Mouse (Mus musculus): Measurements from ENCODE around the gene Plcd3. TPM values are rescaled to one million over a fixed set of nuclear protein-coding genes. Genes with fewer than 3 reads are reported as not detected.
A peak's percentile ranks its signal among the peaks of the same experiment; 100 is the strongest.

Plcd3 gene
- polyA plus RNA-seq, 1 experiment from 2014 or later = 1.7 TPM

DNA sequence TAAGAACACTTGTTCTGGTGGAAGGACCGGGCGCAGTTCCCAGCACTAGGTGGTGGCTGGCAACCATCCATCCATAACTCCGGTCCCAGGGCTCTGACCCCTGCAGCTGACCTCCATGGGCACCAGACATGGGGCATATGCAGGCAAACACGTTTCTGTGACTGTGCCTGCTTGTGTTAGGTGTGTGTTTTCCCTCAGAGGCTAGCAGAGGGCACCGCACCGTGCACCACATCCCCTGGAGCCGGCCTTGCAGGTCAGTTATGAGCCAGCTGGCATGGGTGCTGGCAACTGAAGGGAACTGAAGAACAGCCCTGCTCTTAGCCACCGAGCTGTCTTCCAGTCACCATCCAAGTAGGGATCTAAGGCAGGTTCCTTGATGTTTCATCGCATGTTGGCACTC lies 51.3 kb downstream of the Plcd3 start:
- Histone ChIP-seq H3K9me3 (replicated peaks) (no peaks in the 10 kb centered on the region), H3K4me1 (no peaks in the 10 kb centered on the region), H3K9ac (no peak overlapping the region), H3K27ac (no peak overlapping the region), H3K36me3 (peaks cover 64% of the 10 kb centered on the region), H3K4me2 (replicated peaks) (no peak overlapping the region), H3K4me3 (no peak overlapping the region), H3K27me3 (no peaks in the 10 kb centered on the region)
- WGBS = 91% methylated on average over 9 of the region's 9 CpGs
- ATAC-seq (ENCODE audit: low FRiP score) = no peak

DNA sequence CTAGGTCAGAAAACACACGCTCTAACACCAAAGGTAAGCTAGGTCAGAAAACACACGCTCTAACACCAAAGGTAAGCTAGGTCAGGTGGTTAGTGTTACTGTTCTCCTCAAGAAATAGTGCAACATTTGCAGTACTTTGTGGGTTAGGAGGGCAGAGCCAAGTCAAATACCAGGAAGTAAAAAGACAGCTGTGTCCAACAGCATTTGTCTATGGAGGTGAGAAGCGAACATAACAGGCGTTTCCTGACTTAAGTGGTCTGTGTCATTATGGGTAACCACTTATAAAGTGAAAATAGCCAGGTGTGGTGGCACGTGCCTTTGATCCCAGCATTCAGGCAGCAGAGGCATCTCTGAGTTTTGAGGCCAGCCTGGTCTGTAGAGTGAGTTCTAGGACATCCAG lies 51.8 kb downstream of the Plcd3 start:
- no peak overlapping the region for H3K9ac ChIP-seq
- H3K9me3 ChIP-seq (replicated peaks) = no peaks in the 10 kb centered on the region
- no peak overlapping the region for H3K4me3 ChIP-seq
- WGBS = 93% methylated on average over 5 of the region's 5 CpGs
- no peak overlapping the region for H3K4me2 ChIP-seq (replicated peaks)
- no peaks in the 10 kb centered on the region for H3K4me1 ChIP-seq
- H3K27me3 ChIP-seq = no peaks in the 10 kb centered on the region
- ATAC-seq (ENCODE audit: low FRiP score) = no peak
- H3K27ac ChIP-seq = no peak overlapping the region
- peaks cover 67% of the 10 kb centered on the region for H3K36me3 ChIP-seq

DNA sequence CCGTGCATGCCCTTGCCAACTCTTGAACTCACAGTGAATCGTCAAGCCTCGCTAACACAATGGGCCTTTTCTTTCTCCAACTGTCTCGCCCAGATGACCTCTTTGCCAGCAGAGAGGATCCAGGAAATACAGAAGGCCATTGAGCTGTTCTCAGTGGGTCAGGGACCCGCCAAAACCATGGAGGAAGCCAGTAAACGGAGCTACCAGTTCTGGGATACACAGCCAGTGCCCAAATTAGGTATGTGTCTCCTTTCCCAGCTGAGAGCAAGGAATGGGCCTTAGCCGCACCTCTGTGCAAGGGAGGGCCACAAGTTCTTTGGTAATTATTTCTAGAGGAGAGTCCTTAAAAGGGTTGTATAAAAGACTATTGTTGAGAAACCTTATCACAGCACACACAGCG lies 55.2 kb downstream of the Plcd3 start:
- Histone ChIP-seq H3K4me2 (replicated peaks) (no peak overlapping the region), H3K9me3 (replicated peaks) (no peaks in the 10 kb centered on the region), H3K27me3 (no peaks in the 10 kb centered on the region), H3K9ac (no peak overlapping the region), H3K4me1 (no peaks in the 10 kb centered on the region), H3K4me3 (no peak overlapping the region), H3K36me3 (peaks cover 56% of the 10 kb centered on the region), H3K27ac (no peak overlapping the region)
- 46% methylated on average over 8 of the region's 8 CpGs for WGBS
- ATAC-seq (ENCODE audit: low FRiP score) = no peak

DNA sequence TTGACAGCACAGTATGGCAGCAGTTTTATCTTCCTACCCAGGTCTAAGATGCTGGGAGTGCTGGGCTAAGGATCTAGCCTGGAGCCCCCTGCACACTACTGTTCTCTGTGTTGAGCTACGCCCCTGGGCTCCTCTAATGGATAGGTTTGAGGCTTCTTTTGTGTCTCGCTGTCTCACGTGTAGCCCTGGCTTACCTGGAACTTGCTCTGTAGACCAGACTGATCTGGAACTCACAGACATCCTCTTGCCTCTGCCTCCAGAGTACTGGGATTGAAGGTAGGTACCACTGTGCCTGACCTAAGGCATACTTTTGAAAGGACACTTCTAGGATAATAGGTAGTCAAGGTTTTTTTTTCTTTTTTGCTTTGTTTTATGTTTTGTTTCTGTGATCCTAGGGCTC lies 57.5 kb downstream of the Plcd3 start:
- ATAC-seq (ENCODE audit: low FRiP score) = no peak
- no peak overlapping the region for H3K27ac ChIP-seq
- WGBS = 100% methylated on average over 3 of the region's 3 CpGs
- no peaks in the 10 kb centered on the region for H3K27me3 ChIP-seq
- no peaks in the 10 kb centered on the region for H3K4me1 ChIP-seq
- H3K9me3 ChIP-seq (replicated peaks) = no peaks in the 10 kb centered on the region
- peaks cover 48% of the 10 kb centered on the region for H3K36me3 ChIP-seq
- H3K4me2 ChIP-seq (replicated peaks) = no peak overlapping the region
- no peak overlapping the region for H3K9ac ChIP-seq
- no peak overlapping the region for H3K4me3 ChIP-seq

DNA sequence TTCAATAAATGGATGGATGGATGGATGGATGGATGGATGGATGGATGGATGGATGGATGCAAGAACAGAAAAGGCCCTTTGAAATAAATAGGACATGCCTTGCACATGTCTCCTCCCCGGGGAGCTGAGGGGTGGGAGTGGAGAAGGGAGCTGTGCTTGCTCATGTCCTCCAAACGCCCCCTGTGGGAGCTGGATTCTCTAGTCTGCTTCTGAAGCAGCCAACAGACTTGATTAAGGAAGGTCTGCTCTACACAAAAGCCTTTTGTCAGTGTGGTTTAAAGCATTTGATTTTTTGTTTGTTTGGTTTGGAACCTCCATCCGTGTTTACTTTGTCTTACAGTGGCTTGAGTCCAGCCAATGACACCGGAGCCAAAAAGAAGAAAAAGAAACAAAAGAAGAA lies 58.6 kb downstream of the Plcd3 start:
- Histone ChIP-seq H3K4me1 (no peaks in the 10 kb centered on the region), H3K36me3 (peaks cover 53% of the 10 kb centered on the region), H3K4me3 (no peak overlapping the region), H3K9me3 (replicated peaks) (no peaks in the 10 kb centered on the region), H3K4me2 (replicated peaks) (no peak overlapping the region), H3K9ac (no peak overlapping the region), H3K27ac (no peak overlapping the region), H3K27me3 (no peaks in the 10 kb centered on the region)
- no peak for ATAC-seq (ENCODE audit: low FRiP score)
- WGBS = 83% methylated on average over 4 of the region's 4 CpGs

DNA sequence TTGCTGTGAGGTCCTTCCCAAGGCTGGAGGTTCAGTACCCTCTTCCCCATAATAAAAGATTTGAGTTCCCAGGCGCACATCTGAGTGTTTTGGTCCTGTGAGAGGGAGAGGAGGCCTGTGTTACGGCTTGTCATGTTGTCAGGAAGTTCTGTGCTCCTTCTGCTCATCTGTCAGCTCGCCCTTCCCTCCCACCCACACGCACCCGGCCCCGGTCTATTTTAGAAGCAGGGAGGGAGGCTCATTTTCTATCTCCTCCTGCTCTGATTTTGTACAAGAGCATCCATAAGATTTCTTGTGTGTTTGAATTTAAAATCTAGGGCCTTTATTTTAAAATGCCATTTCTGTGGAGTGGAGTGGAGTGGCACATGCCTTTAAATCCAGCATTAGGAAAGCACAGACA lies 63.4 kb downstream of the Plcd3 start:
- Histone ChIP-seq H3K27ac (no peak overlapping the region), H3K4me1 (no peaks in the 10 kb centered on the region), H3K4me3 (no peak overlapping the region), H3K4me2 (replicated peaks) (no peak overlapping the region), H3K9me3 (replicated peaks) (no peaks in the 10 kb centered on the region), H3K36me3 (peaks cover 13% of the 10 kb centered on the region), H3K27me3 (no peaks in the 10 kb centered on the region), H3K9ac (no peak overlapping the region)
- no peak for ATAC-seq (ENCODE audit: low FRiP score)
- 89% methylated on average over 6 of the region's 6 CpGs for WGBS

DNA sequence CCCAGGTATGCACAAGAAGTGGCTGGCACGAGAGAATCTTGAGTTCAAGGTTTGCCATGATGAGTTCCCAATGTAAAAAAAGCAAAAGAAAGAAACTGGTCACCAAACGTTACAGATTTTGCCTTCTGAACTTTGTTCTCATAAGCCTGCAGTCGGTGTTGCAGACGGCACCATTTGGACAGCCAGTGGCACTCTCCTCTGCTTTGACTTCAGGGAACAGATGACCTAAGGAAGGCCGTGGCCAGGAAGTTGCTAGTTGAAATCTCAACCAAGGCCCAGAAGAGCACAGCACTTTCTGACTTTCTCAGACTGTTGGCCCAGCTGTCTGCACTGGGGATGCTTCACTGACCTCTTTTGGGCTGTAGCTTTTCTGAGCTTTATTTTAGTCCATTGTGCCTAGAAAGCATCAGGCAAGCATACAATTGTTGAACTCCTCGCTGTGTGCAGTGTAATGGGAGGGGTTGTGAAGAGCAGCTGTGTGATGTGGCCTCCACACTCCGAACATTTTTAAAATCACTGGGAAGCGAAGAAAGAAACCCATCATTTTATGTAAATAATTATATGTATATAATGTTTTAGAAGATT lies 64.5 kb downstream of the Plcd3 start:
- no peak for ATAC-seq (ENCODE audit: low FRiP score)
- Histone ChIP-seq H3K27ac (no peak overlapping the region), H3K4me3 (no peak overlapping the region), H3K4me2 (replicated peaks) (no peak overlapping the region), H3K4me1 (no peaks in the 10 kb centered on the region), H3K27me3 (no peaks in the 10 kb centered on the region), H3K36me3 (peaks cover 11% of the 10 kb centered on the region; the same call in 1 of the 2 replicates), H3K9me3 (replicated peaks) (no peaks in the 10 kb centered on the region), H3K9ac (no peak overlapping the region)
- WGBS = 88% methylated on average over 8 of the region's 8 CpGs

DNA sequence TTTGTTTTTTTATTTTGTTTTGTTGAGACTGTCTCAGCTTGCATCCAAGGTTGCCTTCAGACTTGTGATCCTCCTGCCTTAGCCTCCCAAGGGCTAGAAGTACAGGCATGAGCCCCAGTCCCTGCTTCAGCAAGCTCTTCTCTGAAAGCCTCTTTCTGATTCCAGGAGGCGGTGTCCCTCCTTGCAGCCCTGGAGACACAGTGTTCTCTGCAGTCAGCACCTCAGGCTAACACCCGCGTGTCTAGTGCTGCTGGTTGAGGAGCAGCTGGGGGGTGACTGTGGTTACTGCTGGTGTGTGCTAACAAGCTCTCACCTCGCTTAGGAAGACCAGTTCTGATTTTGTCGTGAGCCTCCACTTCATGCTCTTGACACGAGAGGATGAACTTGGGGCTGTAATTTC lies 66.5 kb downstream of the Plcd3 start:
- Histone ChIP-seq H3K9ac (no peak overlapping the region), H3K36me3 (peaks cover 11% of the 10 kb centered on the region; the same call in 1 of the 2 replicates), H3K9me3 (replicated peaks) (no peaks in the 10 kb centered on the region), H3K27me3 (no peaks in the 10 kb centered on the region), H3K27ac (no peak overlapping the region), H3K4me2 (replicated peaks) (no peak overlapping the region), H3K4me3 (no peak overlapping the region), H3K4me1 (peaks cover 6% of the 10 kb centered on the region; the same call in 1 of the 2 replicates)
- ATAC-seq (ENCODE audit: low FRiP score) = no peak
- 88% methylated on average over 6 of the region's 6 CpGs for WGBS

DNA sequence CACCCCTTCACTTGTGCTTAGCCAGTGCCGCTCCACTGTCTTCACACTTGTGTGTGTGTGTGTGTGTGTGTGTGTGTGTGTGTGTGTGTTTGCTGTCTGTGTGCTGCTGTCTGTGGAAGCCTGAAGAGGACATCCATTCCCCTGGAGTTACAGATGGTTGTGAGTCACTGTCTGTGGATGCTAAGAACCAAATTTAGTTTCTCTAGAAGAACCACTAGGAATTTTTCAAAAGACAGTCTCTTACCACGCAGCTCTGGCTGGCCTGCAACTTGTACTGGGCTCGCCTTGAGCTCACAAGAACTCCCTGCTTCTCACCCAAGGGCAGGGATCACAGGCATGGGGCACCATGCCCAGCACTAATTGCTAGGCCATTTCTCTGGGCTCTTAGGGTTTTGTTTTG lies 68.4 kb downstream of the Plcd3 start:
- no peak overlapping the region for H3K27ac ChIP-seq
- H3K36me3 ChIP-seq = peaks cover 2% of the 10 kb centered on the region; the same call in 1 of the 2 replicates

DNA sequence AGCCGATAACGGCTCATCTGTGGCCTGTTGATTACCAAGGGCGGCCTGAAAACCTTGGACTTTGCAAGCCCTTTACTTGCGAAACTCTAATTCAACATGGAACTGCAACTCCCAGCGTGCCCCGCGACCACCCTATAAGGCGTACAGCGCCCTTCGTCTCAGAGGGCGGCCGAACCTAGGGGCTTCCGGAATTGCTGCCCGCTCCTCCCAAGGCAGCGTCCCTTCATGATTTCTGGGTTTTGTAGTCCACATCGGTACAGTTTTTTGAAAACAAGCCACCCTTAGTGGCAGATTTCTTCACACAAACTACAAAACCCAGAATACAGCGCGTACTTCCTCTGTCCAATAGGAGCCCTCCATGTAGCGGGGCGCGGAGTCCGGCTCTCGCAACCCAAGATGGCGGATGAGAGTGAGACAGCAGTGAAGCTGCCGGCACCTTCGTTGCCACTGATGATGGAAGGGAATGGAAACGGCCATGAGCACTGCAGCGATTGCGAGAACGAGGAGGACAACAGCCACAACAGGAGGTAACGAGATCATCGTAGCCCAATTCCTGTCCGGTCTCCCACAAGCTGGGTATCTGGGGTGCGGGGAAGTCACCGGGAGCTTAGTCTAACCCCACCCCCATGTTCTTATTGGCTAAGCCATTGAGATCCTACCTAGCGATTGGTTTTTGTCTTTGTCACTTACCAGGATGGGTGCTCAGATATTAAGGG lies 73.1 kb downstream of the Plcd3 start, which contains the start of the genes Nmt1 and Dcakd:
Gene Nmt1, plus strand, starts transcription at position 15 of the 716 bp plus-strand sequence.
Gene Dcakd, minus strand, starts transcription at position 158 of the 716 bp plus-strand sequence.
- Histone ChIP-seq H3K27me3 (no peaks in the 10 kb centered on the region), H3K36me3 (no peaks in the 10 kb centered on the region), H3K4me2 (replicated peaks) (peak within 1 kb of the TSS; percentile 69), H3K4me1 (peaks cover 27% of the 10 kb centered on the region), H3K9ac (peak within 1 kb of the TSS; percentile 71), H3K27ac (peak within 1 kb of the TSS; percentile 62), H3K4me3 (peak within 1 kb of the TSS; percentile 73), H3K9me3 (replicated peaks) (no peaks in the 10 kb centered on the region)
- WGBS = under 1% methylated on average over 36 of the region's 36 CpGs
- peak; percentile 99 for ATAC-seq (ENCODE audit: low FRiP score)

More for the DNA sequence above, 68.4 kb downstream of the Plcd3 start:
- WGBS = 97% methylated on average over 3 of the region's 3 CpGs
- Histone ChIP-seq H3K4me1 (peaks cover 16% of the 10 kb centered on the region), H3K27me3 (no peaks in the 10 kb centered on the region), H3K9me3 (replicated peaks) (no peaks in the 10 kb centered on the region), H3K4me3 (no peak overlapping the region), H3K9ac (no peak overlapping the region), H3K4me2 (replicated peaks) (no peak overlapping the region)
- no peak for ATAC-seq (ENCODE audit: low FRiP score)

DNA sequence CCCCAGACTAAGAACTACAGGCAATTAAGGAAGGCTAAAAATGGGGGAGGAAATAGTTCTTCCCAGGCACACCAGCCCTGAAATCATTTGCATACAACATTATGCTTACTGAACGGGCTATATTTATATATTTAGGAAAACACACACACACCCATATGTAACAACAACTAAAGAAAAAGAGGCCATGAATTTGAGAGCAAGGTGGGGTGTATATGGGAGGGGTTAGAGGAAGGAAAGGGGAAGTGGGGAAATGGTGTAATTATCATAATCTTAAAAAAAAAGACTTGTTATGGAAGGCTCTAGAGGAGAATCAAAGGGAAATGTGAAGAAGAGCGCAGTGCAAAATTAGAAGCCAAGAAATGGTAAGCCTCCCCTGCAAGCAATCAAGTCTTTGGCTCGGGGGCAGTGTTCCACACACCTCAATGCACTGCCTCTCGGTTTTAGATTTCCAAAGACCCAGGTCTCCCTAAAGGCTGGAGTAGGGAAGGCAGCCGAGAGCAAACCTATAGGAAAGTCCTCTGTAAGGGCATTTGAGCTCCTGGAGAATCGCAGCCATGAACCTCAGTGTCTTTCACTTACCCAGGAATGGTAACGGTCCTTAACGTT lies 73.8 kb downstream of the Plcd3 start:
- H3K9me3 ChIP-seq (replicated peaks) = no peaks in the 10 kb centered on the region
- 17% methylated on average over 8 of the region's 8 CpGs for WGBS
- H3K4me1 ChIP-seq = peaks cover 27% of the 10 kb centered on the region
- no peaks in the 10 kb centered on the region for H3K36me3 ChIP-seq
- H3K27ac ChIP-seq = peak overlapping the region; percentile 62
- peak overlapping the region; percentile 64 for H3K9ac ChIP-seq
- peak overlapping the region; percentile 69 for H3K4me2 ChIP-seq (replicated peaks)
- no peaks in the 10 kb centered on the region for H3K27me3 ChIP-seq
- peak overlapping the region; percentile 73 for H3K4me3 ChIP-seq
- ATAC-seq (ENCODE audit: low FRiP score) = peak; percentile 26; the same call in 1 of the 2 replicates

DNA sequence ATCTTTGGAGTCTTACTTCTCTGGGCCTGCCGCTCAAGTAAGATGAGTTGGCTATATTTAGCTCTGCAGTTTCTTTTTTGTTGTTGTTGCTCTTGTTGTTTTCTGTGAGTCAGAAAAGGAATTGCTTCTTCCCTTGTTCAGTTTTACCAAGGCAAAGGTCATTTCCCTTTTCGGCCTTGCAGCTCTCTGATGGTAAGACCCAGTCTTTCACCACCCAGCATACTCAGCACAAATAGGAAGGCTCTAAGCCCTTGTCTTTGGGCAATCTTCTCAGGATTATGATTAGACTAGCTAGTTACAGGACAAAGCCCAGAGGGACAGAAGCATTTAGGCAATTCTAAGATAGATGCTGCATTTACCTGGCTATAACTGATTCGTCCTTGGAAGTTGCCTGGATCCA lies 74.6 kb downstream of the Plcd3 start:
- H3K27ac ChIP-seq = no peak overlapping the region
- no peaks in the 10 kb centered on the region for H3K9me3 ChIP-seq (replicated peaks)
- H3K4me3 ChIP-seq = no peak overlapping the region
- no peaks in the 10 kb centered on the region for H3K27me3 ChIP-seq
- H3K4me2 ChIP-seq (replicated peaks) = peak overlapping the region; percentile 69; the same call in 1 of the 2 replicates
- peaks cover 27% of the 10 kb centered on the region for H3K4me1 ChIP-seq
- H3K36me3 ChIP-seq = no peaks in the 10 kb centered on the region
- H3K9ac ChIP-seq = no peak overlapping the region
- 94% methylated on average over 3 of the region's 3 CpGs for WGBS
- ATAC-seq (ENCODE audit: low FRiP score) = no peak

All from hindbrain, embryonic 12.5 days (tissue).